Mouse (Mus musculus) hindbrain, postnatal 0 days (tissue): ENCODE data around the gene A930017K11Rik. TPM values are rescaled to one million over a fixed set of nuclear protein-coding genes. Genes with fewer than 3 reads are reported as not detected.

Experiments
- ATAC-seq: fragments of 200-750 bp; cut with Nextera tagmentation; 2 replicates; pipeline ENCODE4 v1.8.0; 2017; ENCODE audit warnings: mild to moderate bottlenecking, moderate TSS enrichment, moderate library complexity
- DNase-seq: peaks from one replicate; pipeline ENCODE4 v3.0.0-alpha.2; 2015; ENCODE audit warnings: low spot score
- H3K27ac ChIP-seq: fragments of 300-500 bp; sonication (generic); 2 replicates; pipeline ENCODE4 v1.5.1; 2014; ENCODE audit warnings: mild to moderate bottlenecking
- H3K27me3 ChIP-seq: fragments of 300-500 bp; sonication (generic); 2 replicates; pipeline ENCODE4 v1.6.1; 2014; ENCODE audit warnings: low read length, mixed read lengths; ENCODE audit not compliant: insufficient read depth
- H3K36me3 ChIP-seq: fragments of 300-500 bp; sonication (generic); 2 replicates; pipeline ENCODE4 v1.6.1; 2014; ENCODE audit warnings: low read length, mixed read lengths; ENCODE audit not compliant: insufficient read depth
- H3K4me1 ChIP-seq: fragments of 300-500 bp; sonication (generic); 2 replicates; pipeline ENCODE4 v1.6.1; 2014; ENCODE audit warnings: antibody characterized with exemption, low read length, mixed read lengths; ENCODE audit not compliant: insufficient read depth
- H3K4me2 ChIP-seq: fragments of 300-500 bp; sonication (generic); 2 replicates; pipeline ENCODE4 v1.6.1; 2014; ENCODE audit warnings: low read depth, mild to moderate bottlenecking, low read length, moderate library complexity, mixed read lengths
- H3K4me3 ChIP-seq: fragments of 300-500 bp; sonication (generic); 2 replicates; pipeline ENCODE4 v1.5.1; 2014; ENCODE audit warnings: low read length
- H3K9ac ChIP-seq: fragments of 300-500 bp; sonication (generic); replicated peaks from 2 replicates; pipeline ENCODE4 v1.6.1; 2014; ENCODE audit warnings: mild to moderate bottlenecking, low read length, moderate library complexity, mixed read lengths
- H3K9me3 ChIP-seq: fragments of 300-500 bp; sonication (generic); 2 replicates; pipeline ENCODE4 v1.6.1; 2016; ENCODE audit warnings: low read length, mixed read lengths
- CTCF ChIP-seq: IDR thresholded peaks from 2 replicates; pipeline ENCODE4 v1.5.1; 2016; ENCODE audit warnings: antibody characterized with exemption, control low read depth, low read depth
- WGBS: fragments of 180-500 bp; shearing (Covaris S2); extraction: QIAGEN DNeasy Blood & Tissue Kit; methylation state at CpG from one replicate; pipeline ENCODE4 v1.1.7; 2014; 5-methylcytosine and 5-hydroxymethylcytosine counted together
- polyA plus RNA-seq: library from polyadenylated mRNA; unstranded; fragments of >200 nt; fragmentation: Nextera tagmentation; extraction: Ambion mirVana; gene quantifications from 2 replicates; pipeline ENCODE4 v1.2.1, GENCODE M21; 2015
- total RNA-seq: library from RNA; depleted of rRNA; stranded (reverse); fragments of >200 nt; gene quantifications from 2 replicates; pipeline ENCODE4 v1.2.3, GENCODE M21; 2014

The A930017K11Rik gene
- total and polyA plus RNA-seq, 2 experiments from 2014 or later = 5.0 to 5.6 TPM

DNA sequence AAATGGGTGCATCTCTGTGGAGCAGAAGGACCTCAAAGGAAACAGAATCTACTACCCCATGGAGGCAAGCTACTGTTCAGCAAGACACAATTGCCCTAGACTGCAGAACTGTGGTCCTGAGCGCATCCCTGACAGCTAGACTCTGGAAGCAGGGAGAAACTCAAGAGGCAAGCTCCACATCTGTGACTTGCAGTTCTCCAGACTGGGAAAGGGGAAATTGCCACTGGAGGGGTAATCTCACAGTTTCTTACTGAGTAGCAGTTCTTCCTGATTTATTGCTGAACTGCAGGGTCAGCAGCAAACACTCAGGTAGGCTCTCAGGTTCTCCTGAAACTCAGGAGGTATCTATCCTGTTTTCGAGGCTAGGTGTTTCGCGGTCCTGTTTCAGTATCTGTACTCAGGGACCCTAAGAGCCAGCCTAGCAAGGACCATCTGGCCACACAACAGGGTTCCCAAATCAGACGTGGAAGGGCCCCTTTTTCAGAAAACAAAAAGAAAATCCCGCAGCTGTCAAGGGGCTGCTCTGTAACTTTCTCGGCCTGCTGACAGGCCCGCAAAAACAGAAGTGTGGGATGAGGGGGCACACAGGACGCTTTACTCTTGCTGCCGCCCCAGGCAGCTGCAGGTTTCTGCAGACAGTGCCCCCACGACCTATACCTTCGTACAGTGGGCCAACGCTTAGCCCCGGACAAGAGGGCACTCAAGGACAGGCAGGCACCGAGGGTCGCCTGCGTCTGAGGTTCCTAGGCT, 32.4 kb upstream of the A930017K11Rik start:
- WGBS = 9% methylated on average over 17 of the region's 17 CpGs
- DNase-seq (peak; percentile 17), ATAC-seq (no peak)
- Histone ChIP-seq H3K27ac (peak overlapping the region; percentile 83), H3K36me3 (no peaks in the 10 kb centered on the region; the same call in none of the 2 replicates), H3K9ac (peak overlapping the region; percentile 84), H3K4me2 (peak overlapping the region; percentile 85), H3K4me3 (peak overlapping the region; percentile 89), H3K4me1 (peaks cover 16% of the 10 kb centered on the region), H3K9me3 (no peaks in the 10 kb centered on the region), H3K27me3 (no peaks in the 10 kb centered on the region)
- no peak for TF ChIP-seq CTCF

DNA sequence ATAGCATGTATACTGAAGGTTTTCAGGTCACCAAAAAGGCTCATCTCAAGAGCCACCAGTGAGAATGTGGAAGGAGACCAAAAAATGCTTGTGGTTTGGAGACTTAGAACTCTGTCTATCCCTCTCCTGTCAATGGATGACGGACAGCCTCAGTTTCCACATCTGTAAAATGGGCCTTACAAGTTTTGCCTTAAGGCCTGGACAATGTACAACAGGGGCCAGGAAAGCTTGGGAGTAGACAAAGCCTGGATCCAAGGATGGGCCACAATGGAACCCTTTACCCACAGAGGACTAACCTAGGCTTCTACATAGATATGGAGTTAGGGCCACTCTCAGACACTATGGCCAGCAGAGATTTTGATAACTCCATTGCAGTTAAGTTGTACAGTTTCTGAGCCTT, 31.7 kb upstream of the A930017K11Rik start:
- Histone ChIP-seq H3K4me2 (peak overlapping the region; percentile 85), H3K27me3 (no peaks in the 10 kb centered on the region), H3K4me1 (peaks cover 16% of the 10 kb centered on the region), H3K4me3 (peak overlapping the region; percentile 89), H3K9me3 (no peaks in the 10 kb centered on the region), H3K36me3 (no peaks in the 10 kb centered on the region; the same call in 1 of the 2 replicates), H3K27ac (peak overlapping the region; percentile 83; the same call in 1 of the 2 replicates), H3K9ac (peak overlapping the region; percentile 84)
- TF ChIP-seq CTCF = no peak
- DNase-seq = no peak
- WGBS = 92% methylated on average over 1 of the region's 1 CpGs
- ATAC-seq = no peak

DNA sequence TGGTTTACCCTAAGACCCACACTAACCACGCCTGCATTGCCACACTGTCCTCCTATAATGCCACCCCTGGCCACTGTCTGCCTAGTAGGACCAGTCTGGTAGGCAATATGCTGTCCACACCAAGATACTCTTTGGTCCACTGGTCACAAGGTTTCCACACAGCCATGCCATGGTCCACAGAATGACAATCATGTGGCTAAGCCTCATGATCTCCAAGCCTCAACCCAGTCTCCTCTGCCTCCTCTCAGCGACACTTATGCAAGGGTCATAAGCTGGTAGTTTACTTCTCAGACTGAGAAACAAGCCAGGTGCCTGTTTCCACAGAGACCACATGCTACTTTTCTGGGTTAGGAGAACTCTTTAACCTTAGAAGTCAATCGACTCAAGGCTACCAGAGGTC, 30.5 kb upstream of the A930017K11Rik start:
- H3K4me2 ChIP-seq = no peak overlapping the region
- no peak overlapping the region for H3K4me3 ChIP-seq
- DNase-seq (no peak), ATAC-seq (no peak)
- H3K27ac ChIP-seq = no peak overlapping the region
- no peaks in the 10 kb centered on the region; the same call in 1 of the 2 replicates for H3K36me3 ChIP-seq
- no peaks in the 10 kb centered on the region for H3K9me3 ChIP-seq
- no peak overlapping the region for H3K9ac ChIP-seq
- WGBS = 92% methylated on average over 3 of the region's 3 CpGs
- TF ChIP-seq CTCF = no peak
- no peaks in the 10 kb centered on the region for H3K27me3 ChIP-seq
- H3K4me1 ChIP-seq = peaks cover 16% of the 10 kb centered on the region

DNA sequence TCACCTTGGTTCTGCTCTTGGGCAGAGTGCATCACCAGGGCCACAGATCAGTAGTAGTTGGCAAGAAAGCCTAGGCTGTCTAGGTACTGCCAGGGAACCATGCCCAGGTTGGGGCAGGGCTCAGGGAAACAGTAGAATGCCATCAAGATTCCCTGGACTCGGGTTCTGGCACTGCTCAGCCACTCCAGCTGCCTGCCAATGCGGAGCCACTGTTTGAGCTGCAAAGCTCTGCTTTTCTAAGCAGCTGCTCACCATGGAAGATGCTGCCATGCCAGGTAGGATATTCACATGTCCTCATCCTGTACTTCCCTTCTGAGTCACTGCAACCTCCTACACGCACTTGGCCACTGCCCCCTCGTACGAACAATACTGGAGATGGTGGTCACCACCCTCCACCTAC, 28.5 kb upstream of the A930017K11Rik start:
- no peak overlapping the region for H3K27ac ChIP-seq
- TF ChIP-seq CTCF = no peak
- no peak overlapping the region for H3K4me3 ChIP-seq
- no peaks in the 10 kb centered on the region for H3K27me3 ChIP-seq
- 79% methylated on average over 5 of the region's 5 CpGs for WGBS
- ATAC-seq (no peak), DNase-seq (peak; percentile 17)
- peaks cover 16% of the 10 kb centered on the region for H3K4me1 ChIP-seq
- no peak overlapping the region for H3K9ac ChIP-seq
- H3K36me3 ChIP-seq = no peaks in the 10 kb centered on the region
- no peaks in the 10 kb centered on the region for H3K9me3 ChIP-seq
- no peak overlapping the region for H3K4me2 ChIP-seq

DNA sequence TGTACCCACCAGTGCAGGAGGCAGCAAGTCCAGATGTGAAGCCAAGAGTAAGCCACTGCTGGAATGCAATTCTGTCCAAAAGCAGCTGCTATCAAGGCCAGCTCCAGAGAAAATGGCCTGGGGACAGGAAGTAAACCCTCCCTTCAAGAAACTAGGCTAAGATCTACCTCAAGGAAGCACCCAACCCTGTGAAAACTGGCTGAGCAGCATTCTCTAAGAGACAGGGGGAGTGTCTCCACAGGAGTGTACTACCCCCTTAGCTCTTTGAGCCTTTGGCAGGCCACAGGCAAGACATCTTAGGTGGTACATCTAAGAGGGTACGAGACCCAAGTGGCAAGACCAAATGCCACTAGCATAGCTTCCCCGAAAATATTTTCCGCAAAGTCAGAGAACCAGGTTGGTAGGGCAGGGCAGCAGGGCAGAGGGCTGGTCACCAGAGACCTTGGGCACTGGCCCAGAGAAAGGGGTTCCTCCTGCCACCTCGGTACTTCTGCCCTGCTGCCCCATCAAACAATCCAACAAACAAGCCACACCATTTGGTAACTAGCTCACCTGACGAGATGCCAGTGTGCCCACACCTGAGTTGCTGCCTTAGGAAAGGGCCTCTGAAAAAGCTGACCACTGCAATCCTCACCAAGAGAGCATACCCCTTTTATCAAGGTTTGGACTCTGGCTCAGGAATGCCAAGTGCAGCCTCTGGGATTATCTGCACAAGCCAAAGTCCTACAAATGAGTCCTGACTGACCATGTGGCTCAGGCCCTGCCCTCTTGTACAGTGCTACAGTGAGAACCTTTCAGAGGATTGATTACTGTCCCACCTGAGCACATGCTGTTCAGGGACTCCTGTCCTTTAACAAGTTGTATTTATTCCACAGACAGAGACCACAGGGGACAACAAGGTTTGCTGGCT, 27.7 kb upstream of the A930017K11Rik start:
- no peak for TF ChIP-seq CTCF
- peaks cover 16% of the 10 kb centered on the region for H3K4me1 ChIP-seq
- no peak overlapping the region for H3K9ac ChIP-seq
- WGBS = 92% methylated on average over 5 of the region's 5 CpGs
- H3K4me3 ChIP-seq = no peak overlapping the region
- no peak overlapping the region for H3K4me2 ChIP-seq
- DNase-seq (no peak), ATAC-seq (no peak)
- H3K27me3 ChIP-seq = no peaks in the 10 kb centered on the region
- no peaks in the 10 kb centered on the region for H3K36me3 ChIP-seq
- H3K27ac ChIP-seq = no peak overlapping the region
- no peaks in the 10 kb centered on the region for H3K9me3 ChIP-seq

DNA sequence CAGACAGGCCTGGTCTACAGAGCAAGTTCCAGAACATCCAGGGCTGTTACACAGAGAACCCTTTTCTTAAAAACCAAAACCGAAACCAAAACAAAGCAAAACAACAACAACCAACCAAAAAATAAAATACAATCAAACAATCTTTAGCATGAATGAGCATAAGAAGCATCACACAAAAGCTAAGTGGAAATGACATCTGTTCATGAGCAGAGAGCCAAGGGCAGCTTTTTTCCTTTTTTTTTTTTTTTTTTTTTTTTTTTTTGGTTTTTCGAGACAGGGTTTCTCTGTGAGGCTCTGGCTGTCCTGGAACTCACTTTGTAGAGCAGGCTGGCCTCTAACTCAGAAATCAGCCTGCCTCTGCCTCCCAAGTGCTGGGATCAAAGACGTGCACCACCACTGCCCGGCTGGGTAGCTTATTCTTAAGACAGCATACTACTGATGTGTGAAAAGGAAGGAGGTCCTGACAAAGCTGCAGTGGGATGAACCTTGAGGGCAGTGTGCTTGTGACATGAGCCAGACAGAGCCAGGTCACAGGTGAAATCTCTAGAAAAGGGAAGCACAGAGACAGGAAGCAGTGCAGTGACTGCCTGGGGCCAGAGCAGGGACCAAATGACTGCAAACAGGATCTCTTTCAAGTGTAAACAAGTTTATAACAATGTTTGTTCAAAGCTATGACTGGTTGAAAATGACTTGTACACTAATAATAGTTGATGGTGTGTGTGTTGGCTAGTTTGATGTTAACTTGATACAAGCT, 18.8 kb upstream of the A930017K11Rik start:
- H3K4me2 ChIP-seq = no peak overlapping the region
- no peak overlapping the region for H3K9ac ChIP-seq
- no peak overlapping the region for H3K4me3 ChIP-seq
- H3K27me3 ChIP-seq = no peaks in the 10 kb centered on the region
- no peaks in the 10 kb centered on the region for H3K4me1 ChIP-seq
- TF ChIP-seq CTCF = no peak
- WGBS = 80% methylated on average over 4 of the region's 4 CpGs
- DNase-seq = no peak
- H3K36me3 ChIP-seq = no peaks in the 10 kb centered on the region
- no peak for ATAC-seq
- H3K27ac ChIP-seq = no peak overlapping the region
- no peaks in the 10 kb centered on the region for H3K9me3 ChIP-seq
